Mouse (Mus musculus): ENCODE results near the gene Nanos3.

Gene Nanos3

DNA sequence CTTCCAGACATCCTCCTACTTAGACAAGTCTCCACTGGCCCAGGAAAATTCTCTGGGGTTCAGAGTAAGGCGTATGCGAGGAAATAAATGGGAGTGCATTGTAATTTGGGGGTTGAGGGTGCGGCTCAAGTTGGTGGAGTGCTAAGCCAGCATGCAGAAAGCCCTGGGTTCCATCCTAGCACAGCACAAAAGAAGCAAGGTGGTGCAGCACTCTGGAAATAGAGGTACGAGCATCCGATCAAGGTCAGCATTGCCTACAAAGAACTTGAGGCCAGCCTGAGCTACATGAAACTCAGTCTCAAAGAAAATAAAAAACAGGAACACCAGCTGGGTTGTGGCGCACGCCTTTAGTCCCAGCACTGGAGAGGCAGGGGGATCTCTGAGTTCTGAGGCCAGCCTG lies at the start of gene Nanos3:
TSS of gene Nanos3 (minus strand) at position 101 of the 400 bp plus-strand sequence.
- peak within 1 kb of the TSS; percentile 85 for H3K4me3 ChIP-seq (replicated peaks; ENCODE audit: low read length)
- peaks cover 15% of the 10 kb centered on the region for H3K36me3 ChIP-seq (ENCODE audit: insufficient read depth, low read length)
- TF ChIP-seq CTCF (conservative IDR thresholded peaks at IDR 0.05; ENCODE audit: low read length) (no peak), POU5F1 (IDR thresholded peaks at IDR 0.05; ENCODE audit: borderline replicate concordance, low read length) (no peak), NANOG (IDR thresholded peaks at IDR 0.05; ENCODE audit: borderline replicate concordance, low read length) (no peak)
- no peaks in the 10 kb centered on the region for H3K9me3 ChIP-seq (ENCODE audit: low read length)
- H3K4me1 ChIP-seq (replicated peaks; ENCODE audit: low read depth, low read length) = peaks cover 80% of the 10 kb centered on the region
- H3K27me3 ChIP-seq (ENCODE audit: insufficient read depth, low read length) = no peaks in the 10 kb centered on the region

DNA sequence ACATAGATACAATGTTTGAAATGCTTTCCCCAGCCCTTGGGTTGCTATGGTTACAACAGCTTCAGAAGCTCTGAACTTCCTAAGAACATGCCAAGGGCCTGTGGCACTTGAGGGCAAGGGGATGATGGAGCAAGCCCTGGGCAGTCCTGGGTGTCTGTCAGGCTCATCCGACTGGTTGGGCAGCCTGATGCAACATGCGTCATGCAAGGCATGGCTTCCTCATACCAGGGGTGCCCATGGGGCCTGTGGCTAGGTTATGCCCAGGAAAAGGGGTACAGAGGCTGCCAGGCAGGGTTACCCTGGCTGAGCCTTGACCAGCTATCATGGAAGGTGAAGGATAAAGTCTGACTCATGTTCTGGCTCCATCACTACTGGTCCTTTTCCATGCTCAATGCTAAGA lies 48.0 kb upstream of the Nanos3 start:
- TF ChIP-seq NANOG (IDR thresholded peaks at IDR 0.05; ENCODE audit: borderline replicate concordance, low read length) = no peak
- no peak for TF ChIP-seq CTCF (conservative IDR thresholded peaks at IDR 0.05; ENCODE audit: low read length)
- H3K36me3 ChIP-seq (ENCODE audit: insufficient read depth, low read length) = peaks cover 67% of the 10 kb centered on the region
- H3K4me3 ChIP-seq (replicated peaks; ENCODE audit: low read length) = no peak overlapping the region
- H3K4me1 ChIP-seq (replicated peaks; ENCODE audit: low read depth, low read length) = peaks cover 39% of the 10 kb centered on the region
- no peaks in the 10 kb centered on the region for H3K9me3 ChIP-seq (ENCODE audit: low read length)
- H3K27me3 ChIP-seq (ENCODE audit: insufficient read depth, low read length) = no peaks in the 10 kb centered on the region

DNA sequence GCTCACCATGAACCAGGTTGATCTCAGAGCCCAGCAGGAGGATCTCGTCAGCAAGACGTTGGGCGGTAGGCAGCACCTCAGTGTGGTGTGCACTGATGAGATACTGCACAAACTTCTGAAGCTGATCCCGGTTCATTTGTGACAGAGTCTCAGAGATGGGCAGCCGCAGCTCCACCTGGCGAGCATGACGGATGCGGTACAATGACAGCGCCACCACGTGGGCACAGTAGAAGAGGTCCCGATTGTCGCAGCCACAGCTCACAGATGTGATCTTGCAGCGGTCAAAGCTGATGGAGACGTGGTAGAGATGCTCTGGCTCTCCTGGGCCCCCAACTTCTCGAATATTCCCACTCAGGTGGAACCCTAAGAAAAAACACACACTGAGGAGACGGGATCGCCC lies 45.7 kb upstream of the Nanos3 start:
- Histone ChIP-seq H3K27me3 (ENCODE audit: insufficient read depth, low read length) (no peaks in the 10 kb centered on the region), H3K9me3 (ENCODE audit: low read length) (no peaks in the 10 kb centered on the region), H3K4me1 (replicated peaks; ENCODE audit: low read depth, low read length) (peaks cover 27% of the 10 kb centered on the region), H3K36me3 (ENCODE audit: insufficient read depth, low read length) (peaks cover 90% of the 10 kb centered on the region), H3K4me3 (replicated peaks; ENCODE audit: low read length) (no peak overlapping the region)
- TF ChIP-seq CTCF (conservative IDR thresholded peaks at IDR 0.05; ENCODE audit: low read length) (peak; percentile 52), POU5F1 (IDR thresholded peaks at IDR 0.05; ENCODE audit: borderline replicate concordance, low read length) (no peak)

DNA sequence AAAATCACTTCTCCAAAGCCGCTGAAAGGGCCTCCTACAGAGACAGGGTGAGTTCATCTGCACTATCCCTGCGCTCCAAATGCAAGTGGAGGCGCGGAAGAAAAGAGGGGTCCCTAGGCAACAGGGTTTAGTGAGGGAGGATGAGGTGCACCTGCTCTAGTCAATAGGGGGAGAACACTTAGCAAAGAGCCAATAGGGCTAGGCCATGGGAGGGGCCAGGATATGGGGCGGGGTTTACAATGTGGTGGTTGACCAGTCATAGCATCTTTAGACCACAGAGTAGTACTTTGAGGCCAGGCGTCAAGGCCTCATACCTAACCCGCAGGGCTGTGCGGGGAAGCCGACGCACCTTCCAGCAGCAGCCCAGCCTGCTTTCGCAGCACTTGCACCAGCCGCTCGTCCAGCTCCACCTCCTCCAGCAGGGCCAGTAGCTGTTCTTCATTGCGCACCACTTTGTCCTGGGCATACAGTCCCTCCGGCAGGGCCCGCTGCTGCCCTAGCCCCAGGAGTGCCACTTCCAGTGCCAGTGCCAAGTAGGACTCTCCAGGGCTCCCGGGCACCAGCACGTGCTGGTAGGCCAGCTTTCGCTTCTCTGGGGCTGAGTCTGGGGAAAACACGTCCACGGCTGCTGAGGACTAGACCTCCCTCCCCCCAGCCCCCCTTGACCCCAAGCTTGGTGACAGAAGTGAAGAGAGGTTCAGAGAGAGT lies 38.5 kb upstream of the Nanos3 start:
- TF ChIP-seq NANOG (IDR thresholded peaks at IDR 0.05; ENCODE audit: borderline replicate concordance, low read length) = no peak
- no peak for TF ChIP-seq CTCF (conservative IDR thresholded peaks at IDR 0.05; ENCODE audit: low read length)
- TF ChIP-seq POU5F1 (IDR thresholded peaks at IDR 0.05; ENCODE audit: borderline replicate concordance, low read length) = no peak
- H3K36me3 ChIP-seq (ENCODE audit: insufficient read depth, low read length) = peaks cover 89% of the 10 kb centered on the region
- no peaks in the 10 kb centered on the region for H3K9me3 ChIP-seq (ENCODE audit: low read length)
- H3K27me3 ChIP-seq (ENCODE audit: insufficient read depth, low read length) = no peaks in the 10 kb centered on the region
- H3K4me1 ChIP-seq (replicated peaks; ENCODE audit: low read depth, low read length) = peaks cover 30% of the 10 kb centered on the region
- peak overlapping the region; percentile 77 for H3K4me3 ChIP-seq (replicated peaks; ENCODE audit: low read length)

DNA sequence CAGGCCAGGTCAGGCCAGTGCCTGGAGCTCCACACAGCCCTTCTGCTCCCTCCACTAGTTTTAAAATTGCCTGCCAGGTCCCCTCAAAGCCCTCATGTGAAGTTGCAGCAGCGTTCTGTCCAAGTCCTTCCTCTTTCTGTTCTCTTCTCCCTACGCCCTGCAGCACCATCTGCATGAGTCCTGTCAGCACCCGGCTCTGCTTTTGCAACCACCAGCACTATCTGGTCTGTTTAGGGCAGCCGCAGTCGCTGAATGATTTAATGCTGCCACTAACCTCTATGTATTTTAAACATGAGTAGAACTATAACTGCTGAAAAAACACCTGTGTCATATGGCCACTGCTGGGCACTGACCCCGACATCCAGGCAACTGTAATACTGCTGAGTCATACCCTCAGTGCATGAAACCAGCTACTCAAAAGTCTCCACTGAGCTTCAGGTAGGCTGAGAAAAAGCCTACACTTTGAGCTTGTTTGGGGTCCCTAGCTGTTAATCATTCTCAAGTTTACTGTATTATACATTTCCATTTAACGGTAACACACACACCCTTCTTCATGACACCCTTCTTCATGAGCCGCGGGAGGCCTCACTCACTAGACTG lies 37.6 kb upstream of the Nanos3 start:
- Histone ChIP-seq H3K27me3 (ENCODE audit: insufficient read depth, low read length) (no peaks in the 10 kb centered on the region), H3K9me3 (ENCODE audit: low read length) (no peaks in the 10 kb centered on the region), H3K4me1 (replicated peaks; ENCODE audit: low read depth, low read length) (peaks cover 30% of the 10 kb centered on the region), H3K4me3 (replicated peaks; ENCODE audit: low read length) (peak overlapping the region; percentile 77), H3K36me3 (ENCODE audit: insufficient read depth, low read length) (peaks cover 89% of the 10 kb centered on the region)
- TF ChIP-seq POU5F1 (IDR thresholded peaks at IDR 0.05; ENCODE audit: borderline replicate concordance, low read length) (no peak), CTCF (conservative IDR thresholded peaks at IDR 0.05; ENCODE audit: low read length) (no peak), NANOG (IDR thresholded peaks at IDR 0.05; ENCODE audit: borderline replicate concordance, low read length) (no peak)

DNA sequence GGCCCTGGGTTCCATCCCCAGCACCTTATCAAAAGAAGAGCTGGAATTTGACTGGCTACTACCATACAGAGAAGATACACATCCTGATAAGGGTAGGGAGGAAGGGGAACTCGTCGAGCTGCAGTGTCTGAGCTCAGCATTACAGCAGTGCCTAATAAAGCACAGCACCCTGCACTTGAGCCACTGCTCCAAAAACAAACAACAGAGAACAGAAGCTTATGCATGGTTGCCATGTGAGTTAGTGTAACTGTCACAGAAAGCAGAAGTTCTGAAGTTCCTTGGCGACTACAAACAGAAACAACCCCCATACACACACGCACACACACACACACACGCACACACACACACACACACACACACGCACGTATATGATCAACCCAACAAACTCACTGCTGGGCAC lies 35.1 kb upstream of the Nanos3 start:
- TF ChIP-seq CTCF (conservative IDR thresholded peaks at IDR 0.05; ENCODE audit: low read length) = no peak
- TF ChIP-seq POU5F1 (IDR thresholded peaks at IDR 0.05; ENCODE audit: borderline replicate concordance, low read length) = no peak
- TF ChIP-seq NANOG (IDR thresholded peaks at IDR 0.05; ENCODE audit: borderline replicate concordance, low read length) = no peak

DNA sequence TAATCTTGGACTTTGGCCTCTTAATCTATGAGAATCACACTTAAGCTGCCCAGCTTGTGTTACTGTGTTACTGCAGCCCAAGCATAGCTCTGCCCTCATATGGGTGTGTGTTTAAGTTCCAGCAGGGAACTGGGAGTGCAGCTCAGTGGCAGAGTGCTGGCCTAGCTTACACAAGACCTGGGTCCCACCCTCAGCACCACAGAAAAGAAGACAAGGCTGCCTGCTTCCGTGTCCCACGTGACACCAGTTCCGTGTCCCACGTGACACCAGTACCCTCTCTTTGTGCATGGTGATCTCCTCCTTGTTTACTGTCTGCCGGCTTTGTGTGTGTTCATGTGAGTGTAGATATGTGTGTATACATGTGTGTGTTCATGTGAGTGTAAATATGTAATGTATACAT lies 33.1 kb upstream of the Nanos3 start:
- Histone ChIP-seq H3K4me1 (replicated peaks; ENCODE audit: low read depth, low read length) (peaks cover 22% of the 10 kb centered on the region), H3K9me3 (ENCODE audit: low read length) (no peaks in the 10 kb centered on the region), H3K27me3 (ENCODE audit: insufficient read depth, low read length) (no peaks in the 10 kb centered on the region)

More for the DNA sequence above, 35.1 kb upstream of the Nanos3 start:
- no peaks in the 10 kb centered on the region for H3K9me3 ChIP-seq (ENCODE audit: low read length)
- H3K4me1 ChIP-seq (replicated peaks; ENCODE audit: low read depth, low read length) = peaks cover 30% of the 10 kb centered on the region
- H3K36me3 ChIP-seq (ENCODE audit: insufficient read depth, low read length) = peaks cover 87% of the 10 kb centered on the region
- H3K27me3 ChIP-seq (ENCODE audit: insufficient read depth, low read length) = no peaks in the 10 kb centered on the region
- H3K4me3 ChIP-seq (replicated peaks; ENCODE audit: low read length) = no peak overlapping the region

DNA sequence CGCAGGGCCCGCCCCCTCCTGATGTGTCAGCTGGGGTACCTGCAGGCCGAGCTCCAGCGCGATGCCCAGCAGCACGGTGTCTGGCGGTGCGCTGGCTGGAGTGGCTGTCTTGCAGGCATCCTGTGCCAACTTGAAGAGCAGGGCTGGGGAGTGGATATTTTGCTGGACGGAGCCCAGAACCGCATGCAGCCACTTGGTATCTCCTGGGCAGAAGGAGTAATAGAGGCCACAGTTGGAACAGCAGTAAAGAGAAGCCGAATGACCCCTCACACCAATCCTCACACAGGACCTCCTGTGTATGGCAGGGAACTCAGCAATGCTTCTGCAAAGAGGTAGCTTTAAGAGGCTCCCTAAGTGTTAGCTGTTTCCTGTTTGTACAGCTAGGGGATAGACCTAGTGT lies 32.2 kb upstream of the Nanos3 start:
- H3K36me3 ChIP-seq (ENCODE audit: insufficient read depth, low read length) = peaks cover 91% of the 10 kb centered on the region
- H3K4me3 ChIP-seq (replicated peaks; ENCODE audit: low read length) = no peak overlapping the region
- TF ChIP-seq NANOG (IDR thresholded peaks at IDR 0.05; ENCODE audit: borderline replicate concordance, low read length) (no peak), POU5F1 (IDR thresholded peaks at IDR 0.05; ENCODE audit: borderline replicate concordance, low read length) (no peak), CTCF (conservative IDR thresholded peaks at IDR 0.05; ENCODE audit: low read length) (no peak)
- no peaks in the 10 kb centered on the region for H3K9me3 ChIP-seq (ENCODE audit: low read length)
- peaks cover 21% of the 10 kb centered on the region for H3K4me1 ChIP-seq (replicated peaks; ENCODE audit: low read depth, low read length)
- no peaks in the 10 kb centered on the region for H3K27me3 ChIP-seq (ENCODE audit: insufficient read depth, low read length)

More for the DNA sequence above, 33.1 kb upstream of the Nanos3 start:
- Histone ChIP-seq H3K36me3 (ENCODE audit: insufficient read depth, low read length) (peaks cover 91% of the 10 kb centered on the region), H3K4me3 (replicated peaks; ENCODE audit: low read length) (no peak overlapping the region)
- TF ChIP-seq CTCF (conservative IDR thresholded peaks at IDR 0.05; ENCODE audit: low read length) (no peak), NANOG (IDR thresholded peaks at IDR 0.05; ENCODE audit: borderline replicate concordance, low read length) (no peak), POU5F1 (IDR thresholded peaks at IDR 0.05; ENCODE audit: borderline replicate concordance, low read length) (no peak)

Measured in E14TG2a.4 (cell line).